Mouse (Mus musculus): ENCODE data around the gene Tspan17. TPM values are rescaled to one million over a fixed set of nuclear protein-coding genes. Genes with fewer than 3 reads are reported as not detected.

Tspan17 gene
- polyA plus RNA-seq, 1 experiment from 2014 or later, result 74.1 TPM

GRCm38 (mm10) chr13:54837471-54837889 lies 48.3 kb downstream of the Tspan17 start:
- DNase-seq (ENCODE audit: low spot score) (no peak), ATAC-seq (ENCODE audit: low FRiP score) (no peak)
- H3K36me3 ChIP-seq (replicated peaks; ENCODE audit: control insufficient read depth, insufficient read depth), result no peaks in the 10 kb centered on the region
- H3K9ac ChIP-seq, result peak overlapping the region; percentile 28; the same call in 1 of the 2 replicates
- H3K27me3 ChIP-seq (ENCODE audit: control insufficient read depth, insufficient read depth, low read length), result no peaks in the 10 kb centered on the region
- H3K9me3 ChIP-seq (ENCODE audit: control insufficient read depth, low read length), result no peaks in the 10 kb centered on the region
- no peak overlapping the region for H3K4me2 ChIP-seq (replicated peaks)
- no peak overlapping the region for H3K4me3 ChIP-seq (replicated peaks; ENCODE audit: low read length)
- H3K27ac ChIP-seq, result no peak overlapping the region
- H3K4me1 ChIP-seq (replicated peaks; ENCODE audit: control insufficient read depth, insufficient read depth, low read length), result peaks cover 20% of the 10 kb centered on the region
- 8% methylated on average over 9 of the region's 9 CpGs for WGBS

- Histone ChIP-seq H3K9ac (no peak overlapping the region), H3K9me3 (ENCODE audit: control insufficient read depth, low read length) (no peaks in the 10 kb centered on the region), H3K4me2 (replicated peaks) (no peak overlapping the region), H3K4me1 (replicated peaks; ENCODE audit: control insufficient read depth, insufficient read depth, low read length) (peaks cover 20% of the 10 kb centered on the region), H3K27me3 (ENCODE audit: control insufficient read depth, insufficient read depth, low read length) (no peaks in the 10 kb centered on the region), H3K4me3 (replicated peaks; ENCODE audit: low read length) (no peak overlapping the region), H3K36me3 (replicated peaks; ENCODE audit: control insufficient read depth, insufficient read depth) (no peaks in the 10 kb centered on the region), H3K27ac (no peak overlapping the region; the same call in none of the 2 replicates)
- DNase-seq (ENCODE audit: low spot score) (no peak), ATAC-seq (ENCODE audit: low FRiP score) (no peak)
- WGBS, result 63% methylated on average over 15 of the region's 15 CpGs
Measured at GRCm38 (mm10) chr13:54838540-54838939, 49.4 kb downstream of the Tspan17 start.

GRCm38 (mm10) chr13:54839211-54839610 lies 50.0 kb downstream of the Tspan17 start:
- ATAC-seq (ENCODE audit: low FRiP score) (no peak), DNase-seq (ENCODE audit: low spot score) (no peak)
- WGBS, result 53% methylated on average over 6 of the region's 6 CpGs
- no peak overlapping the region for H3K9ac ChIP-seq
- no peak overlapping the region for H3K4me2 ChIP-seq (replicated peaks)
- H3K4me1 ChIP-seq (replicated peaks; ENCODE audit: control insufficient read depth, insufficient read depth, low read length), result peaks cover 20% of the 10 kb centered on the region
- H3K27ac ChIP-seq, result no peak overlapping the region; the same call in 1 of the 2 replicates
- no peak overlapping the region for H3K4me3 ChIP-seq (replicated peaks; ENCODE audit: low read length)
- H3K27me3 ChIP-seq (ENCODE audit: control insufficient read depth, insufficient read depth, low read length), result no peaks in the 10 kb centered on the region
- no peaks in the 10 kb centered on the region for H3K36me3 ChIP-seq (replicated peaks; ENCODE audit: control insufficient read depth, insufficient read depth)
- no peaks in the 10 kb centered on the region for H3K9me3 ChIP-seq (ENCODE audit: control insufficient read depth, low read length)

- Histone ChIP-seq H3K4me3 (replicated peaks; ENCODE audit: low read length) (no peak overlapping the region), H3K27me3 (ENCODE audit: control insufficient read depth, insufficient read depth, low read length) (no peaks in the 10 kb centered on the region), H3K36me3 (replicated peaks; ENCODE audit: control insufficient read depth, insufficient read depth) (no peaks in the 10 kb centered on the region), H3K27ac (no peak overlapping the region), H3K4me1 (replicated peaks; ENCODE audit: control insufficient read depth, insufficient read depth, low read length) (peaks cover 5% of the 10 kb centered on the region), H3K4me2 (replicated peaks) (no peak overlapping the region), H3K9ac (no peak overlapping the region), H3K9me3 (ENCODE audit: control insufficient read depth, low read length) (no peaks in the 10 kb centered on the region)
- ATAC-seq (ENCODE audit: low FRiP score) (no peak), DNase-seq (ENCODE audit: low spot score) (no peak)
- 39% methylated on average over 8 of the region's 8 CpGs for WGBS
Measured at GRCm38 (mm10) chr13:54844579-54844978, 55.4 kb downstream of the Tspan17 start.

Other genes with a start within 250 kb of the Tspan17 start
- 237 and 263 TPM in 2 replicates for gene 4833439L19Rik, start 223.9 kb upstream of the Tspan17 start, polyA plus RNA-seq (2014; fragmentation: Nextera tagmentation; extraction: Ambion mirVana)
- 83.0 and 88.8 TPM in 2 replicates for gene Arl10, start 214.4 kb upstream of the Tspan17 start, polyA plus RNA-seq (2014; fragmentation: Nextera tagmentation; extraction: Ambion mirVana)
- gene Nop16, start 199.3 kb upstream of the Tspan17 start, polyA plus RNA-seq (2014; fragmentation: Nextera tagmentation; extraction: Ambion mirVana), result 42.1 and 46.7 TPM in 2 replicates
- gene Higd2a, start 199.2 kb upstream of the Tspan17 start, polyA plus RNA-seq (2014; fragmentation: Nextera tagmentation; extraction: Ambion mirVana), result 261 and 275 TPM in 2 replicates
- gene Cltb, start 178.0 kb upstream of the Tspan17 start, polyA plus RNA-seq (2014; fragmentation: Nextera tagmentation; extraction: Ambion mirVana), result 177 and 198 TPM in 2 replicates
- gene Faf2, start 167.6 kb upstream of the Tspan17 start, polyA plus RNA-seq (2014; fragmentation: Nextera tagmentation; extraction: Ambion mirVana), result 81.4 and 88.8 TPM in 2 replicates
- gene Rnf44, start 95.5 kb upstream of the Tspan17 start, polyA plus RNA-seq (2014; fragmentation: Nextera tagmentation; extraction: Ambion mirVana), result 75.9 and 80.7 TPM in 2 replicates
- gene Cdhr2, start 87.9 kb upstream of the Tspan17 start, polyA plus RNA-seq (2014; fragmentation: Nextera tagmentation; extraction: Ambion mirVana), result 0.14 and 0.16 TPM in 2 replicates
- 23.5 and 31.6 TPM in 2 replicates for gene Gprin1, start 39.5 kb upstream of the Tspan17 start, polyA plus RNA-seq (2014; fragmentation: Nextera tagmentation; extraction: Ambion mirVana)
- gene Sncb, start 22.8 kb upstream of the Tspan17 start, polyA plus RNA-seq (2014; fragmentation: Nextera tagmentation; extraction: Ambion mirVana), result 78.0 and 103 TPM in 2 replicates
- gene Eif4e1b, start 5.4 kb upstream of the Tspan17 start, polyA plus RNA-seq (2014; fragmentation: Nextera tagmentation; extraction: Ambion mirVana), result not detected in 2 replicates
- gene Unc5a, start 160.0 kb downstream of the Tspan17 start, polyA plus RNA-seq (2014; fragmentation: Nextera tagmentation; extraction: Ambion mirVana), result 15.3 and 16.9 TPM in 2 replicates
- gene Hk3, start 232.0 kb downstream of the Tspan17 start, polyA plus RNA-seq (2014; fragmentation: Nextera tagmentation; extraction: Ambion mirVana), result 0.70 and 0.83 TPM in 2 replicates